Mouse (Mus musculus): ENCODE results near the gene Tmem88.
"Not testable (repeated sequence)": the region's sequence is repeated elsewhere in the genome, so short reads cannot be mapped to it uniquely, and the experiment has no call there.

DNA sequence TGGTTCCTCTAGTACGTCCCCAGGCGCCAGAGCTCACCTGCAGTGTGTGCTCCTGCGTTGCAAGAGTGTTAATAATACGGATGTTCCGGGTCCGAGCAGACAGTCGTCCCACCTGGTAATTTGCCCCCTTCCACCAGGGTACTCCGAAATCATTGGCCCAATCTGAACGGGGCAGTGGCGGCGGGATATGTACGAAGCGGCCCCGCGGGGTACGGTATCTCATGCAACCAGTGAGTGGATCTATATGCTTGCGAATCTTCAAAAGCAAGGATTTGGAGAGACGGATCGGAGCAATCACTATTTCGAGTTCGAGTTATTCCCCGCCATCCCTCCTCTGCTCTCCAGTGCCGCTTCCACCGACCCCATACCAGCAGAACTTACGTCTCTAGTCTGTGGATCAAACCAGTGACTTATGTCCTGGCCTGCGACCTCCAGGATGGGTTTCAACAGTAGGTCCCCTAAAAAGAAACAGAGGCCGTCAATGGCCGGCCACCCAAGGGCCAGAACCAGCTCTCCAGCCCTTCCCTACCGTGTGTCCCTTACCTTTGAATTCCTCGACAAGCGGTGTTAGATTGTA is 3.4 kb downstream of the Tmem88 start:
- not testable (repeated sequence) for TF ChIP-seq EP300, CTCF (IDR thresholded peaks at IDR 0.05)
